In genomic region chr7:100043605-100044031, GRCm38 (mm10) we compare ENCODE assay signal across 14 mouse cellular contexts. TPM values are rescaled to one million over a fixed set of nuclear protein-coding genes. Genes with fewer than 3 reads are reported as not detected.
A peak's percentile ranks its signal among the peaks of the same experiment; 100 is the strongest.
DNase-seq lines count a peak whose midpoint lies in the region; ATAC-seq lines count a peak whose summit lies in the region.
"Had no signal": no experiment of that assay in that cellular context is flagged by ENCODE, and none has a peak within 500 bp of the region (broad histone marks: within the 10 kb centered on the region; RNA-seq: fewer than 3 reads in every experiment).

No protein-coding gene starts in this region.

- no peak overlapping the region for H3K4me3 ChIP-seq in kidney, embryonic 15.5 days (replicated peaks)
- H3K4me3 ChIP-seq: erythroblast, embryonic 14.5 days; neural tube, embryonic 13.5 days had no signal

- 24% methylated on average over 4 of the region's 4 CpGs for WGBS in kidney, embryonic 15.5 days

- H3K4me1 ChIP-seq in kidney, embryonic 15.5 days: peaks cover 38% of the 10 kb centered on the region
- H3K4me1 ChIP-seq: neural tube, embryonic 13.5 days had no signal

- H3K9me3 ChIP-seq in kidney, embryonic 15.5 days (replicated peaks): no peaks in the 10 kb centered on the region
- H3K9me3 ChIP-seq: neural tube, embryonic 13.5 days had no signal

- no peaks in the 10 kb centered on the region for H3K27me3 ChIP-seq in kidney, embryonic 15.5 days

- no peak overlapping the region for H3K27ac ChIP-seq in kidney, embryonic 15.5 days
- H3K27ac ChIP-seq: hindbrain, embryonic 14.5 days; kidney, postnatal 0 days; liver, embryonic 14.5 days; neural tube, embryonic 13.5 days had no signal

- intact Hi-C loops in gastrocnemius, postnatal 14 days (cut with DNase I; ENCODE audit: low total_unique reads): no loop called here

- DNase-seq in adrenal gland, postnatal 10 days: peak; percentile 44
- DNase-seq in adrenal gland, adult 2 months: no peak
- no peak for DNase-seq in kidney, postnatal 36 days
- DNase-seq in cerebellum, adult 18-20 months: peak; percentile 17 to 37
- DNase-seq in gastrocnemius, postnatal 14 days: peak; percentile 66
- no peak for DNase-seq in thymus, adult 18-20 months
- no peak for DNase-seq in thymus, postnatal 4 days
- DNase-seq: midbrain, embryonic 14.5 days had no signal

- no peak overlapping the region for H3K9ac ChIP-seq in kidney, embryonic 15.5 days
- H3K9ac ChIP-seq: hindbrain, embryonic 14.5 days; liver, embryonic 14.5 days; neural tube, embryonic 13.5 days had no signal

- H3K36me3 ChIP-seq in kidney, embryonic 15.5 days: no peaks in the 10 kb centered on the region
- H3K36me3 ChIP-seq: neural tube, embryonic 13.5 days had no signal

- peak; percentile 31; the same call in 1 of the 2 replicates for ATAC-seq in kidney, embryonic 15.5 days (replicated peaks; ENCODE audit: low FRiP score)

- H3K4me2 ChIP-seq in kidney, embryonic 15.5 days: no peak overlapping the region
- H3K4me2 ChIP-seq: hindbrain, embryonic 14.5 days; neural tube, embryonic 13.5 days had no signal

RNA-seq across cellular contexts. Expression of gene Chrdl2, which starts 37.6 kb away (rescaled TPM):
- total RNA-seq in adrenal gland, postnatal 10 days (2021): not detected
- not detected for total RNA-seq in adrenal gland, adult 2 months (2021)
- polyA plus RNA-seq in adrenal gland, adult 2 months (2012; rRNA removed): 0.33 TPM in 1 of 2 replicates, not detected in the other
- polyA plus RNA-seq in kidney, embryonic 15.5 days (2015; fragmentation: Nextera tagmentation; extraction: Ambion mirVana): 0.69 and 0.87 TPM in 2 replicates
- 1 to 10 TPM; 1.5 to 3.0 TPM for total RNA-seq in gastrocnemius, postnatal 14 days (2021)
- polyA plus RNA-seq: erythroblast, embryonic 14.5 days; midbrain, embryonic 14.5 days had no signal

Comparison
In these comparisons a context has a peak if more than half of its experiments do, and no peak if none do; other contexts are left out.
1. DNase-seq: peak in adrenal gland, postnatal 10 days (single experiment), cerebellum, adult 18-20 months (2 of 2) and gastrocnemius, postnatal 14 days (single experiment); none in adrenal gland, adult 2 months (single experiment), kidney, postnatal 36 days (0 of 2), thymus, adult 18-20 months (0 of 2) and thymus, postnatal 4 days (single experiment).